Mouse (Mus musculus) brain, embryonic 18.5 days (tissue): Measurements from ENCODE around the gene Zfp827.

Experiments
- DNase-seq: peaks from one replicate; pipeline ENCODE4 v3.0.0-alpha.2; 2012; ENCODE audit warnings: low read depth, low spot score

Gene Zfp827

GRCm38 (mm10) chr8:79155556-79156161, 127.4 kb downstream of the Zfp827 start:
- no peak for DNase-seq

GRCm38 (mm10) chr8:79157366-79157765, 129.1 kb downstream of the Zfp827 start:
- DNase-seq: no peak

- DNase-seq: no peak
Measured at GRCm38 (mm10) chr8:79158357-79158756, 130.1 kb downstream of the Zfp827 start.

- no peak for DNase-seq
Measured at GRCm38 (mm10) chr8:79159397-79159796, 131.2 kb downstream of the Zfp827 start.

- no peak for DNase-seq
Measured at GRCm38 (mm10) chr8:79160302-79160701, 132.1 kb downstream of the Zfp827 start.

- DNase-seq: no peak
Measured at GRCm38 (mm10) chr8:79161172-79161778, 133.0 kb downstream of the Zfp827 start.

GRCm38 (mm10) chr8:79162533-79163308, 134.5 kb downstream of the Zfp827 start:
- DNase-seq: no peak

- no peak for DNase-seq
Measured at GRCm38 (mm10) chr8:79164336-79164735, 136.1 kb downstream of the Zfp827 start.

GRCm38 (mm10) chr8:79165276-79165675, 137.0 kb downstream of the Zfp827 start:
- DNase-seq: no peak

- no peak for DNase-seq
Measured at GRCm38 (mm10) chr8:79173606-79174005, 145.4 kb downstream of the Zfp827 start.

GRCm38 (mm10) chr8:79175991-79176390, 147.8 kb downstream of the Zfp827 start:
- no peak for DNase-seq

GRCm38 (mm10) chr8:79179678-79180077, 151.4 kb downstream of the Zfp827 start:
- DNase-seq: no peak

GRCm38 (mm10) chr8:79185488-79185887, 157.3 kb downstream of the Zfp827 start:
- DNase-seq: no peak

GRCm38 (mm10) chr8:79190071-79190470, 161.8 kb downstream of the Zfp827 start:
- DNase-seq: no peak

GRCm38 (mm10) chr8:79196481-79196880, 168.2 kb downstream of the Zfp827 start:
- no peak for DNase-seq

GRCm38 (mm10) chr8:79198675-79199074, 170.4 kb downstream of the Zfp827 start:
- DNase-seq: no peak

- no peak for DNase-seq
Measured at GRCm38 (mm10) chr8:79201446-79202147, 173.4 kb downstream of the Zfp827 start.

GRCm38 (mm10) chr8:79206895-79207294, 178.7 kb downstream of the Zfp827 start:
- DNase-seq: no peak

GRCm38 (mm10) chr8:79208181-79208580, 179.9 kb downstream of the Zfp827 start:
- no peak for DNase-seq

- DNase-seq: no peak
Measured at GRCm38 (mm10) chr8:79208691-79209640, 180.7 kb downstream of the Zfp827 start.
